Mouse (Mus musculus): ENCODE measurements at regions not wholly inside any gene's neighbourhood (a gene's known extent, or its start where the extent isn't known, plus 50 kb on each side); places are given as distances from the start of the nearest gene placed in this dataset.

- no peak for DNase-seq
Measured at GRCm38 (mm10) chr5:37897501-37897900, 73.1 kb upstream of the Msx1 start.

GRCm38 (mm10) chr5:37895441-37896336 is 71.3 kb upstream of the Msx1 start:
- no peak for DNase-seq

GRCm38 (mm10) chr5:37893639-37894550 is 69.5 kb upstream of the Msx1 start:
- no peak for DNase-seq

DNA sequence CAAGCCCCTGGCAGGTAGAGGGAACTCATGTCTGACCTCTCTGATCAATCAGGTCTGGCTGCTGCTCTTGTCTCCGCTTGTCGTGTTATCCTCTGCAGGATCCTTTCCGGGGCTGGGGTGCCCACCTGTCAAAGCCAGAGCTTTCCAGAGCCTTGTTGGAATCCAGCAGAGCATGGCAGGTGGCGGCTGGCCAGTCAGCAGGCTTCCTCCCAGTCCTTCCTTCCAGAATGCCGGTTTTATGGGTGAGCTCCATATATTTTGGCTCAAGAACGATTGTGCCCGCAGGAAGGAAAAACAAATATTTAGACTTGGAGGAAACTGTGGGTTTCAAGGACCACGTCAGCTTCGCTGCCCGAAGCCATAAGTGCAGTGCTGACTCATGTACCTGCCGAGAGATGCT is 66.3 kb upstream of the Msx1 start:
- DNase-seq: peak; percentile 13

DNA sequence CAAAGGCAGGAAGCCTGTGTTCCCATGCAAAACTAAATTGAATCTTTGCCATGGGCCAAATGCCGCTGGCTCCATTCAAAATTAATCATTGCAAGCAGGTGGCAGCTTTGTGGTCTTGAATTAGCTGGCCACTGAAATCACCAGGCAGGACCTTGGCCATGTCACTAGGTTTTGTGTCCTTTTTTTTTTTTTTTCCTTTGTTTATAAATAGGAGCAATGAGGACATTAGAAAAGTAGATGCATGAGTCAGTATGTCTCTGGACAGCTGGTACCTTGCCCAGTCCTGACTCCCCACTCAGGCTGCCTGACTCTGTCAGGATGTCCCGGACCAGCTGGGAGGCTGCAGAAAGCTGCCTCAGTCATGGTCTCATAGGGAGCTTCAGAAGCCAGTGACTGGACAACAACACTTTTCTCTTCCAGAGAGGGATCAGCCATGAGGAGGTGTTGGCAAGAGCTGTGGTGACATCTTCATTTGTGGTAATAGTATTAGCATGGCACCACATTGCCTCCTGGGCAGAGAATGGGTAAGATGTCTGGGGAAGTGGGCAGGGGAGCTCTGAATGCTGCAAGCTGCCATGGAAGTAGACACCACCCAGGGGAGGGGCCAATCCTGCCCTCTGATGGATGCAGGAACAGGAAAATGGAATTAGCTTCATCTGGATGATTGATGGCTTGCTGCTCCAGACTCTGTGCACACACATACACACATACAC is 55.4 kb upstream of the Msx1 start:
- DNase-seq: no peak

DNA sequence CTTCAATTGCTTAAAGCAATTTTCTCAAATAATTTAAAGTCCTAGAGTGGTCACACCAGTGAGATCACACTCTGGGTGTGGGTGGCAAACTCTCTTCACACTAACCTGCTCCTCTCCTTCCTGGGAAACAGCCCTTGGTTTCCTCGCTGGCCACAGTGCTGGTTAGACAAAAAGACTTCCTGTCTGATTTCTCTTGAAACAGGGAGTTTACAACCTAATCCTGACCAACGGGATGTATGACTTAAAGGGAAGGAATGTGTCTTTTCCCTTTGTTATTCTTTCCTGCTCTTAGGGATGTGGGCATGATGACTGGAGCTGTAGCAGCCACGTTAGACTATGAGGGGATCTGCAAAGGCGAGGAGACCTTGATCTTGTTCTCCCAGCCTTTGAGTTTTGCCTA is 51.9 kb upstream of the Msx1 start:
- no peak for DNase-seq

DNA sequence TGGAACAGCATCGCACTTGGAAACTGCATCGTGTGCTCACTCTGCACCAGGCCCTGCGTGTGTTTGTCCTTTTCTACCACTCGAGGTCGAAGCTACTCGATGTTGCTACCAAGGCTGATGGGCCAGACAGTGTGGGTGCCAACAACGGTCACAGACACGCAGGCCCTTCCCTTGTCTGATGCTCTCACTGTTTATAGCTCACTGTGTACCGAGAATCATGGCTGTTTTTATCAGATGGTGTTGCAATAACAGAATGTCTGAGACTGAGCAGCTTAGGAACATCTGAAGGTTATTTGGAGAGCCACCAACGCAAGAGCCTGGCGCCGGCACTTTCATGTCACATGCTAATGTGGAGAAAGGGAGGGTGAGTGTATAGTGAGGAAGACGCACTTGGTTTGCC is 51.1 kb upstream of the Msx1 start:
- no peak for DNase-seq

DNA sequence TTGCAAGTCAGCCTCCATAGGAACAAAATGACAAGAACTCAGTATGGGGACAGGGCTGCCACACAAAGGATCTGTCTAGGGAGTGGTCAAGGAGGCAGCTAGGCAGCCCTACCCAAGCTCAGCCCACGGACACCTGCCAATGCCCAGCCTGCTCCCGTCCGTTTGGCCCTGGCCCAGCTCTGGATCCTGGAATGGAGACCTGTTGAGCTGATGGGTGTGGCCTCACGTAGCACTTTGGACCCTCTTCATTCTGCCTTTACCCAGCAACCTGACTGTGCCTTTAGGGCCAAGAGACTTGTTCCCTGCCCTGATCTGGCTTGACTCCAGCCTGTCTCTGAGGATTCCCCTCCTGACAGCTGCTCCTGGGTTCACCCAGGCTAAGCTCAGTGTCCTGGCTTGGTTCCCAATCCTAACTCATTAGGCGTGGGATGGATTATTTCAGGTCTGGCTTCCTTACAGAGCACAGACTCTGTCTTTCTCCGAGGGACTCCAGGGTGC is 50.5 kb upstream of the Msx1 start:
- DNase-seq: no peak
